Mouse (Mus musculus): ENCODE results near the gene Pex14. TPM values are rescaled to one million over a fixed set of nuclear protein-coding genes. Genes with fewer than 3 reads are reported as not detected.

The Pex14 gene
- total RNA-seq, 2 experiments from 2014 or later, result 61.6 to 76.4 TPM

- DNase-seq, result peak in 1 of 2 experiments; percentile 60
Observed at GRCm38 (mm10) chr4:148922221-148922700, 177.4 kb downstream of the Pex14 start.

GRCm38 (mm10) chr4:148920610-148921009 is 179.1 kb downstream of the Pex14 start:
- no peak for DNase-seq

GRCm38 (mm10) chr4:148918707-148919447 is 180.8 kb downstream of the Pex14 start:
- DNase-seq, result no peak

- DNase-seq, result no peak
Observed at GRCm38 (mm10) chr4:148915849-148916248, 183.8 kb downstream of the Pex14 start.

GRCm38 (mm10) chr4:148914863-148915622 is 184.6 kb downstream of the Pex14 start:
- DNase-seq, result peak in 1 of 2 experiments; percentile 53

GRCm38 (mm10) chr4:148912826-148913590 is 186.7 kb downstream of the Pex14 start:
- DNase-seq, result no peak

GRCm38 (mm10) chr4:148912134-148912533 is 187.5 kb downstream of the Pex14 start:
- no peak for DNase-seq

Other genes with a start within 250 kb of the Pex14 start
- 10 to 100 TPM; 19.0 to 22.8 TPM for gene Dffa, start 4.3 kb upstream of the Pex14 start, total RNA-seq (2021)
- gene Cort, start 26.9 kb upstream of the Pex14 start, total RNA-seq (2021), result 1 to 10 TPM in 1 of 2 experiments, under 1 TPM in 1; 0.66 to 1.2 TPM
- 10 to 100 TPM; 10.8 to 11.3 TPM for gene Cenps, start 37.8 kb upstream of the Pex14 start, total RNA-seq (2021)
- 100 to 1,000 TPM; 304 to 318 TPM for gene Pgd, start 66.9 kb upstream of the Pex14 start, total RNA-seq (2021)
- 100 to 1,000 TPM; 129 to 168 TPM for gene Kif1b, start 207.8 kb upstream of the Pex14 start, total RNA-seq (2021)

Measured in adrenal gland, postnatal 36 days (tissue).